Mouse (Mus musculus) monocyte, adult 2 months (primary cell): ENCODE data around the gene Camk2n2.
A peak's percentile ranks its signal among the peaks of the same experiment; 100 is the strongest.

ENCODE experiments used
- DNase-seq, 2 experiments: peaks; one replicate each; pipeline ENCODE4 v3.0.0; 2022; ENCODE audit warnings: low spot score in 2 of 2, low read depth in 1 of 2

The Camk2n2 gene

DNA sequence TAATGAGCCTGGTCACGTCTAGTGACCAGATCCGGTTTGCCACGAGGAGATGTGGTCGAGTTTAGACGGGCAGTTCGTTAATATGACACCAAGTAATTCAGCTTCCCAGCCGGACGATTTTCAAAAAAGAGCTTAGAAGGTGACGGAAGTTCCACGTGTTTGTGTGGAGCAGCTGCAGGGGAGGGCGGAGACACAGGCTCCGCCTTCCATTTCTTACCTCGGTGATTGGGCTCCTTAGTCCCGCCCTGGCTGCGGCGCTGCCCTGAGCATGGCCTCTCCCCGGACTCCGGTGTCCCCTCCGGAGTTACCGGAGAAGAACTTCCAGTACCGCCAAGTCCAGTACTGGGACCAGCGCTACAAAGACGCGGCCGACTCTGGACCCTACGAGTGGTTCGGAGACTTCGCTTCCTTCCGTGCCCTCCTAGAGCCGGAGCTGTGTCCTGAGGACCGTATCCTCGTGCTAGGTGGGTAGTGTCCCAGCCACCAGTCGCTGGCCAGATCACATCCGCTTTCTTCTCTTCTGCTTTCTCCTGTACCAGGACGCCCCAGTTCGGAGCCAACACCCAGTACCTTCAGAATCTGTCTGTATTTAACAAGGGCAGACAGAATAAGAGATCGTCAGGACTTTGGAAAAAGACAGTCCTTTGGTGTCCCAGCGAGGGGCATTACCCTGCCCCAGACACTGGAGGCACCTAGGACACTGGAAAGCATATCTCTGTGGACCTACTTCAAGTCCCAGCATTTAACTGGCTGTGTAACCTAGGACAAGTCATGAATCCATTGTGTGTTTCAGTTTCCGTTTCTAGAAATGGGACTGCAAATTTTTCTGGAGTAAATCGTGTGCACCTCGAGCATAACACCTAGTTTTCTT is 9.5 kb downstream of the Camk2n2 start, which contains the start of the genes Eef1akmt4, Gm49333 and Alg3:
Gene Eef1akmt4, plus strand, starts transcription at position 237 of the 871 bp plus-strand sequence.
Gene Gm49333, plus strand, starts transcription at position 254 of the 871 bp plus-strand sequence.
Gene Alg3, minus strand, starts transcription at position 379 of the 871 bp plus-strand sequence.
- peak; percentile 68 to 87 for DNase-seq

DNA sequence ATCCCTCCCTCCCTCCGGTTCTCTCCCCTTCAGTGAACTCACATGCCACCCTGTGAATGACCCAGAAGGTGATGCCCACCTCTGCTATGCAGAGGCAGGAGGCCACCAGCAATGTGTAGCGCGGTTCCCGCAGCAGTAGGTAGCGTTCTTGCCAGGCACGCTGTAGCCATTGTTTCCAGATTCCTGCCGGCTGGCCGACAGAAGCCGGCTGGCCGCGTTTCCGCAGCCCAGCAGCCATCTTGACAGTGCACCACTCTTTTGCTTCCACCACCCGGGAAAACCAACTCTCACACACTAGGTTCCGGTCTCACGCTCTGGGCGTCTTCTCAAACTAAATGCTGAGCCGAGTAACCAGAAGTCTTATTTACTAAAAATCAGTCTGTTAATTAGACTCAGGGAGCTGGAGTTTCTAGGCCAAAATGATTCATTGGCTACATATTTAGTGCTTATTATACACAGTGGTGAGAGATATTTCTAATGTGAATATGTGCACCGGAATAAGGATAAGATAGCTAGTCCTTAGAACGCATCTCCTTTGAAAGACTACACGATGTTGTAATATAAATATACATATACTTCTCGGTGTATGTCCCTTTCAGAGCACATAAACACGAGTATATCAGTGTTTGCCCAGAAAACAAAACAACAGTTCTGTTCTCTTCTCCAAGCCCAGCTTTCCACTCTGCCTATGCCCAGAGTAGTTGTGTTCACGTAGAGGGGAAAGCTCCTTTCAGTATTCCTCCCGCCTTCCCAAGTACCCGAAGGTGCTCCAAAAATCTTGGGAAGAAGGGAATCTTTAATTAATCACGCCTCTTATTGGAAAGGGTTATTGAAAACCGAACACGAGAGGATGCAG is 10.4 kb downstream of the Camk2n2 start:
- DNase-seq = peak in 1 of 2 experiments; percentile 69

DNA sequence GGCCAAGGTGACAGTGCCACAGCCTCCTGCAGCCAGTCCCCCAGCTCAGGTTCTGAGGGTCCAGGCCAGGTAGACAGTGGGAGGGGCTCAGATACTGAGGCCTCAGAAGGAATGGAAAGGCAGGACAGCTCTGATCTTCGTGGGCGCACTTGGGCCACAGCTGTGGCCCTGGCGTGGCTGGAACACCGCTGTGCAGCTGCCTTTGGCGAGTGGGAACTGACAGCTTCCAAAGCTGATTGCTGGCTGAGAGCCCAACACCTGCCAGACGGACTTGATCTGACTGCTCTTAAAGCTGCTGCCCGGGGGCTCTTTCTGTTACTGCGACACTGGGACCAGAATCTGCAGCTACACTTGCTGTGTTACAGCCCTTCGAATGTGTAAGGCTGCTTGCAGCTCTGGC is 16.4 kb downstream of the Camk2n2 start:
- no peak for DNase-seq

DNA sequence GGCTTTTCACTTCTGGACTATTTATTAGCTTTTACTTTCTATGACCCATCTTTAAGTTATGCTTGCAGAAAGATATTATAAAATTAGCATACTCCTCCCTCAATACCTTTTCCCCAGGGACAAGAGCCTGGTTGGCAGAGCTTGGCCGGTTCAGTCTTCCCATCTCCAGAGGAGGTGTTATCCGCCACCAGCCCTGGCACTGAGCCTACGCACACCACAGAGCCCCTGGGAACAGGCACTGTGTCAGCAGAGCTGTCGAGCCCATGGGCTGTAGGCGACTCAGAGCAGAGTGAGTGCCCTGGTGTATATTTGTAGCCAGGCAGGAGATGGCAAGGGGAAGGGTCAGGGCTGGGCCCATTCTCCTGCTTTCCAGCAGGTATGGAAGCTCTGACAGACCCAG is 20.6 kb downstream of the Camk2n2 start:
- no peak for DNase-seq

GRCm38 (mm10) chr16:20596687-20597441 is 24.2 kb downstream of the Camk2n2 start:
- DNase-seq = no peak

DNA sequence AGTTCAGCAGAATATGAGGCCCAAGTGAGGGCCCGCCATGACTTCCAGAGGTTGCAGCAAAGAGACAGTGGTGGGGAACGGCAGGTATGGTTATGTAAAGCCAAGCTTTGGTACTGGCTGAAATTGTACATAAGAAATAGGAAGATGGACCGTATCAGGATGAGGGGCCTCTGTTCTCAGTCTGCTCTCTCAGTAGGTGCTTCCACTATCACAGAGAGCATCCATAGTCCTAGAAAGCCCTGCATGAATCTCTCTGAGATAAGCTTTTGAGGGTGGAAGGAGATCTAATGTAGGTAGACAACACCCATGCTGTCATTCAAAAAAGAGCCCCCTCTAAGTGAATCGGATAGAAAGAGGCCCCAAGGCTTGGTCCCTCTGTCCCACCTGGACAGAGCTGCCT is 25.4 kb downstream of the Camk2n2 start:
- no peak for DNase-seq

DNA sequence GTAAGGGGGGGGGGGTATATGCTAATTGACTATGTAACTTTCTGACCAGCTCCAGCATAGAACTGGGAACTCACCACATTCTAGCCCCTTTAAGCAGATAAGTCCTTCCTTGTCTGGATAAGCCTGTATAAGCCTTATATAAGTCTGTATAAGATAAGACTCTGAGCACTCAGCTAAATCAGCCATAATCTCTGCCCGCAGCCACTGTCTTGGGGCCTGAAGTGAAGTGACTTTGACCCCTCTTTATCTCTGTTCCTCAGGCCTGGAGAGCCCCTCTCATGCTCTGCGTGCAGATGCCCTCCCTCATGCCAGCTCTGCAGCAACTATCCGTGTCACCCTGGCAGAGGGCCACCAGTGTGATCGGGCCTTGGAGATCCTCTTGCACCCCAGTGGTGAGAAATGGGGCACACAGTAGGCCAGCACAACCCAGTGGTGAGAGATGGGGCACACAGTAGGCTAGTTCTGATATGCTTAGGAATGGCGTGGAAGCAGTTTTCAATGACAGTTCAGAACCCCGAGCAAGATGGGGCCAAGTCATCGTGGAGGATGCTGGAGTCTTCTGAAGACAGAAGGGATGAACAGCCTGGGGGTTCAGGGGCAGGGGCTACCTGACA is 25.9 kb downstream of the Camk2n2 start:
- no peak for DNase-seq

- DNase-seq = no peak
Observed at GRCm38 (mm10) chr16:20591076-20591705, 29.9 kb downstream of the Camk2n2 start.

GRCm38 (mm10) chr16:20590680-20591038 is 30.4 kb downstream of the Camk2n2 start:
- no peak for DNase-seq

DNA sequence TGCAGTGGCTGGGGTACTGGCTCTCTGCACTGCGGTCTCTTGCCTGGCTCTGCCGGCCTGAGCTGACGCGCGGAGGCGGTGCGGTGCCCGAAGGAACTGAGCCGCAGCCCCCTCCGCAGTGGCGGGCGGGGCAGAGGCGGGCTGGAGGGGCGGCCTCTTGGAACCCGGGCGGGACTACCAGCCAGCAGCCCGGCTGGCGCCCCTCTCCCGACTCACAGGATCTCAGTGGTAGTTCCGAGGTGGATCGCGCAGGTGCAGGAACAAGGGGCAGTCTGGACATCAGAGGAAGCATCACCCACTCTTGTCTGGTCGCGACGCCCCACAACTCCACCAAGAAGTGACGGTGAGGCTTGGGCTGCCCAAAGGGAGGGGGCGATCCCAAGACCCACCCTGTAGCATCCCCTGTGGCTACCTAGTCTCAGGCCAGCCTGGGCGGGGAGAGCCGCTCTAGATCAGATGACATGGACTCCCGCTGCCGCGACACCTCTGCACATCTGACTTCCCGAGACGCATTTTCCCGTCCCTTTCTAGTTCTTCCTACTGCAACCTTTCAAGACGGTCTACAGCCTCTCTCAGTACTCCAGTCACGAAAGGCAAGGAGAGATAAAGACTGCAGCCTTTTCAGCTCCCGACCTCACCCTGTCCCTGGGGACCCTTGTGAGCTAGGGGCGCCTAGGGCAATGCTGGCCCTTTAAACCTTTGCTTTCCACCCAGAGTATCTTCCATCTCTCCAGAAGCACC is 31.0 kb downstream of the Camk2n2 start:
- no peak for DNase-seq

- no peak for DNase-seq
Observed at GRCm38 (mm10) chr16:20589366-20589938, 31.6 kb downstream of the Camk2n2 start, which contains the start of gene Vwa5b2. Vwa5b2 (plus strand) TSS chr16:20589471.
